Mouse (Mus musculus) hindbrain, embryonic 14.5 days (tissue): ENCODE results near the gene Wdr59. TPM values are rescaled to one million over a fixed set of nuclear protein-coding genes. Genes with fewer than 3 reads are reported as not detected.

Source experiments
- ATAC-seq: fragments of 200-750 bp; cut with Nextera tagmentation; 2 replicates; pipeline ENCODE4 v1.8.0; 2017; ENCODE audit warnings: moderate number of reproducible peaks, mild to moderate bottlenecking, moderate TSS enrichment, moderate library complexity; ENCODE audit not compliant: low FRiP score
- DNase-seq: peaks from one replicate; pipeline ENCODE4 v3.0.0-alpha.2; 2015; ENCODE audit warnings: low spot score
- H3K27ac ChIP-seq: fragments of 300-500 bp; sonication (generic); 2 replicates; pipeline ENCODE4 v1.5.1; 2014; ENCODE audit warnings: mild to moderate bottlenecking, moderate library complexity
- H3K27me3 ChIP-seq: fragments of 300-500 bp; sonication (generic); 2 replicates; pipeline ENCODE4 v1.6.1; 2014; ENCODE audit warnings: mild to moderate bottlenecking, low read length, mixed read lengths; ENCODE audit not compliant: control insufficient read depth, insufficient read depth
- H3K36me3 ChIP-seq: fragments of 300-500 bp; sonication (generic); replicated peaks from 2 replicates; pipeline ENCODE4 v1.6.1; 2014; ENCODE audit not compliant: control insufficient read depth, insufficient read depth
- H3K4me1 ChIP-seq: fragments of 300-500 bp; sonication (generic); replicated peaks from 2 replicates; pipeline ENCODE4 v1.6.1; 2014; ENCODE audit warnings: antibody characterized with exemption, low read length, mixed read lengths; ENCODE audit not compliant: control insufficient read depth, insufficient read depth
- H3K4me2 ChIP-seq: fragments of 300-500 bp; sonication (generic); replicated peaks from 2 replicates; pipeline ENCODE4 v1.6.1; 2014; ENCODE audit warnings: mild to moderate bottlenecking, moderate library complexity
- H3K4me3 ChIP-seq: fragments of 300-500 bp; sonication (generic); replicated peaks from 2 replicates; pipeline ENCODE4 v1.5.1; 2014; ENCODE audit warnings: mild to moderate bottlenecking, low read length
- H3K9ac ChIP-seq: fragments of 300-500 bp; sonication (generic); 2 replicates; pipeline ENCODE4 v1.6.1; 2014
- H3K9me3 ChIP-seq: fragments of 300-500 bp; sonication (generic); 2 replicates; pipeline ENCODE4 v1.6.1; 2016; ENCODE audit warnings: low read length; ENCODE audit not compliant: control insufficient read depth
- WGBS: fragments of 180-500 bp; shearing (Covaris S2); extraction: QIAGEN DNeasy Blood & Tissue Kit; methylation state at CpG from one replicate; pipeline ENCODE4 v1.1.7; 2014; 5-methylcytosine and 5-hydroxymethylcytosine counted together
- polyA plus RNA-seq: library from polyadenylated mRNA; unstranded; fragments of >200 nt; fragmentation: Nextera tagmentation; extraction: Ambion mirVana; gene quantifications from 2 replicates; pipeline ENCODE4 v1.2.1, GENCODE M21; 2014

The Wdr59 gene
- polyA plus RNA-seq, 1 experiment from 2014 or later, result 6.6 TPM

GRCm38 (mm10) chr8:111531621-111532020 is 9.7 kb upstream of the Wdr59 start:
- ATAC-seq, result no peak
- no peaks in the 10 kb centered on the region for H3K9me3 ChIP-seq
- 86% methylated on average over 17 of the region's 17 CpGs for WGBS
- H3K9ac ChIP-seq, result no peak overlapping the region
- H3K4me1 ChIP-seq, result no peaks in the 10 kb centered on the region
- H3K36me3 ChIP-seq, result no peaks in the 10 kb centered on the region
- no peak overlapping the region for H3K4me3 ChIP-seq
- H3K27ac ChIP-seq, result no peak overlapping the region
- no peak overlapping the region for H3K4me2 ChIP-seq
- DNase-seq, result no peak
- H3K27me3 ChIP-seq, result no peaks in the 10 kb centered on the region

DNA sequence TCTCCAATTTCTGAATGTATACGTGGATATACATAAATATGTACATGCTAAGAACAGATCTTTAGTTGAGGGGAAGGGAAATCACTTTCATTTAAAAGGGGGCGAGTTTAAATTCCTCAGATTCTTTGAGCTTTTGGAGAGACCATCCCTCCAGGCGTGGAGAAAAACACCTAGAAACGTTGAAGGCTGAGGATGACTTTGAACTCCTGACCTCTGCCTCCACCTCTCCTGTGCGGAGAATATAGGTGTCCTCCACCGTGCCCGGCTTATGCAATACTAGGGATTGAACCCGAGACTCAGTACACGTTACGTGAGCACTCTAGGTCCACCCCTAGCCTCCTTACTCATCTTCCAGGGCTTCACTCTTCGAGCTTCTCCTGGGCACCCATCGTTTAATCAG is 9.3 kb upstream of the Wdr59 start:
- 81% methylated on average over 12 of the region's 12 CpGs for WGBS
- H3K4me2 ChIP-seq, result no peak overlapping the region
- no peaks in the 10 kb centered on the region for H3K9me3 ChIP-seq
- DNase-seq (no peak), ATAC-seq (no peak)
- H3K4me3 ChIP-seq, result no peak overlapping the region
- H3K27me3 ChIP-seq, result no peaks in the 10 kb centered on the region
- H3K4me1 ChIP-seq, result no peaks in the 10 kb centered on the region
- no peak overlapping the region for H3K27ac ChIP-seq
- H3K36me3 ChIP-seq, result no peaks in the 10 kb centered on the region
- H3K9ac ChIP-seq, result no peak overlapping the region

DNA sequence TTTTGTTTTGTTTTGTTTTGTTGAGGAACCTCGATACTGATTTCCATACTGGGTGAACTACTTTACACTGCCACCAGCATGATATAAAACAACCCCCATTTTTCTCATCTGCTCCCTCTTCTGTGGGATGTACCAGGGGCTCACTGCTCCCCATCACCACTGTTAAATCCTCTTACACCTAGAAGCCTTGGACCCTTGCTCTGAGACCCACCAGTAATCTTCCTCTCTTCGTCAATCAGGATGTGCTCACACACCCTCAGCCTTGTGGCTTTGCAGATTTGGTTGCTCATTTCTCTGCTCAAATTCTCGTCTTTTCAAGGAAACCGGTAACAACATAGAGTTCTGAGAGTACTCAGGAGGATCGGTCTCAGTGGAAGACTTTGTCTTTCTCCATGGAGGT is 6.2 kb upstream of the Wdr59 start:
- DNase-seq (no peak), ATAC-seq (no peak)
- Histone ChIP-seq H3K4me2 (no peak overlapping the region), H3K4me1 (no peaks in the 10 kb centered on the region), H3K36me3 (no peaks in the 10 kb centered on the region), H3K27ac (no peak overlapping the region), H3K9me3 (no peaks in the 10 kb centered on the region), H3K4me3 (no peak overlapping the region), H3K9ac (no peak overlapping the region), H3K27me3 (no peaks in the 10 kb centered on the region)
- 87% methylated on average over 5 of the region's 5 CpGs for WGBS

GRCm38 (mm10) chr8:111527149-111527548 is 5.3 kb upstream of the Wdr59 start:
- Histone ChIP-seq H3K4me2 (no peak overlapping the region), H3K9me3 (no peaks in the 10 kb centered on the region), H3K27ac (no peak overlapping the region), H3K9ac (no peak overlapping the region), H3K4me3 (no peak overlapping the region), H3K36me3 (no peaks in the 10 kb centered on the region), H3K4me1 (no peaks in the 10 kb centered on the region), H3K27me3 (no peaks in the 10 kb centered on the region)
- no peak for ATAC-seq
- WGBS, result 80% methylated on average over 8 of the region's 8 CpGs
- DNase-seq, result no peak

DNA sequence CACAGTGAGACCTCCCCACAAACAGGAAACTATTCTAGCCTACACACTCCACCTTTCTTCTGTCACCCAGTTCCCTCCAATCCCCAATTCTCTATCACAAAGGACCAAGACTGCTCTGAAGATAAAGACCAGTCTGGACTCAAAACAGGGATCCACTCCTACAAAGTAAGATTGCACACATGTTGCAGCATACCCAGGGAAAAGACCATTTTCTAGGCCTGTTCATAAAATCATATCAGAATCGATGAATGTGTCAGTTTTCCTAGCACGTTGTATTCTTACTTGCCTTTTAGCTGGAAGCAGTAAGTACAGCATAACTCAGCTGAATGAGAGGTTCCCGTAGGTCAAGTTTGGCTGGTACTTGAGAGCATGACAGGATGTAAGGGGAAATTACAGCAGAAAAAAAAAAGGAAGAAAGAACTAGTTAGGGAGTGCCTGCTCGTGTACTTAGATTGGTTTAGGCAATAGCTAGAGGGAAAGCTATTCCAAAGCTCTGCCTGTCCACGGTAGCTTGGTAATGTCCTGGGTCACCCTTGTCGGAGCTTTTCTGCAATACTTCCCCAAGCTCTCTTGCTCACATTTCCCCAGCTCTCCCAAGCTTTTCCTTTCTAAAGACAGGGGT is 4.6 kb upstream of the Wdr59 start:
- no peak overlapping the region for H3K27ac ChIP-seq
- no peaks in the 10 kb centered on the region; the same call in 1 of the 2 replicates for H3K4me1 ChIP-seq
- no peaks in the 10 kb centered on the region for H3K36me3 ChIP-seq
- H3K4me3 ChIP-seq, result no peak overlapping the region
- no peaks in the 10 kb centered on the region for H3K27me3 ChIP-seq
- H3K9ac ChIP-seq, result no peak overlapping the region
- 88% methylated on average over 6 of the region's 6 CpGs for WGBS
- no peak for DNase-seq
- H3K9me3 ChIP-seq, result no peaks in the 10 kb centered on the region
- no peak overlapping the region for H3K4me2 ChIP-seq
- ATAC-seq, result no peak

DNA sequence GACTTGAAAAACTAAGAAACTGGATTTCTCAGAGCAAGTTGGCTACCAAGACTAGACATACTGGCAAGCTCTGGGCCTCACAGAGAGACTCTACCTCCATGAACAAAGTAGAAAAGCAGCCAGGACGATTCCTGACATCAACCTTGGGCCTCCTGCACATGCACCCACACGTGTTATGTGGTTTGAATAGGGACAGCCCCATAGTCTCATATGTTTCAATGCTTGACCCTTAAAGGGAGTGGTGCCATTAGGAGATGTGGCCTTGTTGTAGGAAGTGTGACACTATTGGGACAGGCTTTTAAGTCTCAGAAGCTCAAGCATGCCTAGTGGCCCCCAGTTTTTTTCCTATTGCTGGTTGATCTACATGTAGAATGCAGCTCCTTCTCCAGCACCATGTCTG is 4.4 kb downstream of the Wdr59 start:
- Histone ChIP-seq H3K27me3 (no peaks in the 10 kb centered on the region), H3K4me1 (peaks cover 13% of the 10 kb centered on the region), H3K27ac (no peak overlapping the region), H3K9ac (no peak overlapping the region), H3K36me3 (no peaks in the 10 kb centered on the region), H3K4me3 (no peak overlapping the region), H3K9me3 (no peaks in the 10 kb centered on the region), H3K4me2 (no peak overlapping the region)
- 88% methylated on average over 2 of the region's 2 CpGs for WGBS
- no peak for DNase-seq
- ATAC-seq, result no peak

GRCm38 (mm10) chr8:111516451-111517035 is 5.3 kb downstream of the Wdr59 start:
- ATAC-seq, result no peak
- no peaks in the 10 kb centered on the region for H3K9me3 ChIP-seq
- no peak for DNase-seq
- WGBS, result 85% methylated on average over 7 of the region's 7 CpGs
- H3K36me3 ChIP-seq, result no peaks in the 10 kb centered on the region
- H3K27ac ChIP-seq, result no peak overlapping the region
- H3K4me1 ChIP-seq, result peaks cover 13% of the 10 kb centered on the region
- H3K4me3 ChIP-seq, result no peak overlapping the region
- H3K9ac ChIP-seq, result no peak overlapping the region
- H3K27me3 ChIP-seq, result no peaks in the 10 kb centered on the region
- H3K4me2 ChIP-seq, result no peak overlapping the region

DNA sequence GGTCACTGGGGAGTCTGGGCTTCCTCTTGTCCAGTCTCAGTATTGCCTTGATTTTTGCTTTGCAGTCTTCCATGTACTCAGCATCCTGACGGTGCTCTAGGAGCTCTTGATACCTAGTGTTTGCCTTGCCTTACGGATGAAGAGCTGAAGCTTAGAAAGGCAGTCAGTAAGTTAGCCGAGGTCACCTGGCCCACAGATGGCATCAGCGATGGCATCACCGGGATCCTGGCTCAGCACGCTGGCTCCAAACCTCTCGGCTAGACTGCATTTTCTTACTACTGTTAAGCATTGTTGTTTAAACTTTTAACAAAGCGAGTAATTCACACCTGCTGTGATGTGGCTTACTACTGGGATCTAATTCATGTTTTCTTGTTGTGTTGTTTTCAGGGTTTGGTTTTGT is 8.4 kb downstream of the Wdr59 start:
- Histone ChIP-seq H3K36me3 (no peaks in the 10 kb centered on the region), H3K4me1 (peaks cover 8% of the 10 kb centered on the region; the same call in 1 of the 2 replicates), H3K9ac (no peak overlapping the region), H3K27me3 (no peaks in the 10 kb centered on the region), H3K9me3 (no peaks in the 10 kb centered on the region), H3K27ac (no peak overlapping the region), H3K4me2 (no peak overlapping the region), H3K4me3 (no peak overlapping the region)
- DNase-seq (no peak), ATAC-seq (no peak)
- 78% methylated on average over 8 of the region's 8 CpGs for WGBS

DNA sequence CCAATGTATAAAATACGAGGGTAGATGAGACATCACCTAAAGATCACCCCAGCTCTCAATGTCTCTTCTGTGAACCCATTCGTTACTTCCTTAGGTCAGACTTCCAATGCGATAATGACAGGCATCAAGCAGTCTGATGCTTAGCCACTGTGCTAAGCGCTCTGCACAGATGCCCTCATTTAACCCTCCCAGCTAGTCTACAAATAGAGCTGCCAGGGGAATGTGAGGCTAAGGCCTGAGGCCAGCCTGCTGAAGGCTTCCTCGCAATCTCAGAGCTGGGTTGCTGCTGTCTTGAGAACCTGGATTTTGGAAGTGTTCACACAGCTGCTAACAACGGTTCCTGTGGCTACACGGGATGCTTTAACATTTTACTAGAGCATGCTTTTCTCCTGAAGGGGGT is 9.0 kb downstream of the Wdr59 start:
- peaks cover 8% of the 10 kb centered on the region; the same call in 1 of the 2 replicates for H3K4me1 ChIP-seq
- no peak overlapping the region for H3K9ac ChIP-seq
- H3K4me2 ChIP-seq, result no peak overlapping the region
- H3K27me3 ChIP-seq, result no peaks in the 10 kb centered on the region
- no peaks in the 10 kb centered on the region for H3K9me3 ChIP-seq
- H3K4me3 ChIP-seq, result no peak overlapping the region
- WGBS, result 81% methylated on average over 7 of the region's 7 CpGs
- ATAC-seq (no peak), DNase-seq (no peak)
- H3K36me3 ChIP-seq, result no peaks in the 10 kb centered on the region
- no peak overlapping the region for H3K27ac ChIP-seq
